Mouse (Mus musculus): Measurements from ENCODE around the gene Plac9b.
"Not testable (repeated sequence)": the region's sequence is repeated elsewhere in the genome, so short reads cannot be mapped to it uniquely, and the experiment has no call there.

DNA sequence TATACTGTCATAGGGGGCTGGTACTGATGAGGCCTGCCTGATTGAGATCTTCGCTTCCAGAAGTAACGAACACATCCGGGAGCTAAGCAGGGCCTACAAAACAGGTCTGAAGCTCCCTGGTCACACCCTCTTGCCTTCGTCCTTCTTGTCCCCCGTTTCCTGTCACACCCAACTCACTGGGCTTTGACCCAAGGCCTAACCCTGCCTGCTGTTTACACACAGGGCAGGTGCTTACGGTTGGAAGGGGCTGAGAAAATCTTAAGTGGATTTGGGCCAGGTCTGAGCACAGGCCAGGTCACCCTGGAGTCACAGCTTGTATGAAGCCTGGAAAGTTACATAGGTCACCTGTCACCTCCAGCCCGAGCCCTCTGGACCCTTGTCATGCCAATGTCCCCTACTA lies 26.2 kb downstream of the Plac9b start:
- TF ChIP-seq CTCF (IDR thresholded peaks at IDR 0.05; ENCODE audit: borderline replicate concordance, insufficient read depth, low read depth, low read length); POLR2A (IDR thresholded peaks at IDR 0.05; ENCODE audit: borderline replicate concordance, insufficient read depth, low read length): not testable (repeated sequence)
